Mouse (Mus musculus) cortical plate, adult 2 months (tissue): ENCODE data around the gene Spire2.

ENCODE experiments used
- CTCF ChIP-seq: fragments of 200-500 bp; IDR thresholded peaks from 2 replicates; pipeline ENCODE4 v1.5.1; 2011; ENCODE audit warnings: mild to moderate bottlenecking, control low read depth, low read length; ENCODE audit not compliant: insufficient read depth; ENCODE audit errors: extremely low read depth
- POLR2A ChIP-seq: fragments of 200-500 bp; IDR thresholded peaks from 2 replicates; pipeline ENCODE4 v1.6.1; 2011; ENCODE audit warnings: mild to moderate bottlenecking, low read length, control low read depth; ENCODE audit not compliant: insufficient read depth; ENCODE audit errors: extremely low read depth

GRCm38 (mm10) chr8:123342911-123343310 lies 10.4 kb downstream of the Spire2 start:
- TF ChIP-seq CTCF = no peak
- TF ChIP-seq POLR2A = no peak
